Mouse (Mus musculus) cerebellum, postnatal 10 days (tissue): Measurements from ENCODE around the gene Olfr206.
"Not testable (repeated sequence)": the region's sequence is repeated elsewhere in the genome, so short reads cannot be mapped to it uniquely, and the experiment has no call there.

Experiments
- DNase-seq, 2 experiments: peaks; one replicate each; pipeline ENCODE4 v3.0.0; 2021; ENCODE audit warnings: mixed read lengths in 2 of 2

Olfr206 gene

DNA sequence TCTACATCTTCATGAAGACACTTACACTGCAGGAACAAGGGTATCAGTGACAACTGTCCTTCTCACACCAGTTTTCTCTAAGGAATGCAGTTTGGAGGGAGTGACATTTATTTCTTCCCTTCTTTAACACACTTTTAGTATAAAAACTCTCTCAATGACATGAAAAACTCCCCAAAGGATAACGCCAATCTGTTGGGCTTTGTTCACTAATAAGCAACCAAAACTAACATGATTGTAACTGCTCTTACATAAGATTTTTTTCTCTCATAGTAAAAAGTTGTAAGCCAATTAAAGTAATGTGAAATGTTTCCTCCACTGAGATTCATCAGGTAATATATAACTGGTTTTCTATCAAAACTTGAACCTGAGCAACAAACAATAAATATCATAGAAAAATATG is at the start of gene Olfr206:
TSS of gene Olfr206 (minus strand) at position 101 of the 400 bp plus-strand sequence.
- DNase-seq = no peak

GRCm38 (mm10) chr16:59393300-59393699 is 44.3 kb upstream of the Olfr206 start:
- peak; percentile 48 to 66 for DNase-seq

- DNase-seq = no peak
Measured at GRCm38 (mm10) chr16:59363893-59364292, 14.8 kb upstream of the Olfr206 start, which contains the start of gene Olfr209. Gene Olfr209 (minus strand): TSS chr16:59363993.

- DNase-seq = no peak
Measured at GRCm38 (mm10) chr16:59331038-59331437, 18.0 kb downstream of the Olfr206 start, which contains the start of gene Olfr205. Gene Olfr205 (minus strand): TSS chr16:59331138.

DNA sequence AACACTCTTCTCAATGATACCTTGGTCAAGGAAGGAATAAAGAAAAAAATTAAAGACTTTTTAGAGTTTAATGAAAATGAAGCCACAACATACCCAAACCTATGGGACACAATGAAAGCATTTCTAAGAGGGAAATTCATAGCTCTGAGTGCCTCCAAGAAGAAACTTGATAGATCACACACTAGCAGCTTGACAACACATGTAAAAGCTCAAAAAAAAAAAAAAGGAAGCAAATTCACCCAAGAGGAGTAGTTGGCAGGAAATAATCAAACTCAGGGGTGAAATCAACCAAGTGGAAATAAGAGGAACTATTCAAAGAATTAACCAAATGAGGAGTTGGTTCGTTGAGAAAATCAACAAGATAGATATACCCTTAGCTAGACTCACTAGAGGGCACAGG is 25.8 kb downstream of the Olfr206 start:
- not testable (repeated sequence) for DNase-seq

DNA sequence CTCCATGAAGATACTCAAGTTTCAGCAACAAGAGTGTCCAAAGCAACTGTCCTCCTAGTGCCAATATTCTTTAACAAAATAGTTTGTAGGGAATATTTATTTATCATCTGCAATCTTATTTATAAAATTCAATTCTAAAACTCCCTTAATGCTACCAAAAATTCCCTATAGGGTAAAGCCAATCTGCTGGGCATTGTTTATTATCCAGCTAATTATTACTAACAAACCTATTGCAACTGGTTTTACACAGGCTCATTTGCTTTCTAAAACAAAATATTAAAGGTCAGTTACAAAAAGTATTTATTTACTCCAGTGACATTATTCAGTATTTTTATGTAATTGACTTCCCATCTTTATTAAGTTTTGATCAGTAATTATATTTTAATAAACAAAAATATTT is 30.9 kb downstream of the Olfr206 start, which contains the start of gene Olfr204:
TSS of gene Olfr204 (minus strand) at position 101 of the 400 bp plus-strand sequence.
- no peak for DNase-seq

- DNase-seq = no peak
Measured at GRCm38 (mm10) chr16:59298581-59298980, 50.5 kb downstream of the Olfr206 start, which contains the start of gene Olfr203. Gene Olfr203 (plus strand): TSS chr16:59298881.
